Mouse (Mus musculus): ENCODE data around the gene Tnrc18. TPM values are rescaled to one million over a fixed set of nuclear protein-coding genes. Genes with fewer than 3 reads are reported as not detected.

The Tnrc18 gene
- polyA plus RNA-seq, 1 experiment from 2014 or later, result 18.2 TPM

DNA sequence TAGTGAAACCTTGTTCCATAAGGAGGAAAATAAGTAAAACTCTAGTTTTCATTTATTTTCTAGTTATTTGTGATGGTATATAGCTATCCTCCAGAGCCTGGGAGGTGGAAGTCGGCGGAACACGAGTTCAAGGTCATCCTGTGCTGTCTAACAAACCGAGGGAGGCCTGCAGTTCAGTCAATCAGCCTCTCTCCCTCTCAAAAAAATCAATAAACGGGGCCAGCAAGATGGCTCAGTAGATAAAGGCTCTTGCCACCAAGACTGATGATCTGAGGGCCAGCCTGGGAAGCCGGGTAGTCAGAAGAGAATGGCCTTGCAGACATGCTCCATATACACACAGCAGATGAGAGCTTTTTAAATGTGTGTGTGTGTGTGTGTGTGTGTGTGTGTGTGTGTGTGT is 6.6 kb upstream of the Tnrc18 start:
- WGBS, result 18% methylated on average over 6 of the region's 6 CpGs
- Histone ChIP-seq H3K27me3 (ENCODE audit: control insufficient read depth, insufficient read depth, low read depth, low read length) (no peaks in the 10 kb centered on the region), H3K4me3 (ENCODE audit: low read length) (peak overlapping the region; percentile 75), H3K9ac (ENCODE audit: low read length) (peak overlapping the region; percentile 93), H3K9me3 (ENCODE audit: control insufficient read depth, low read length) (no peaks in the 10 kb centered on the region), H3K27ac (ENCODE audit: low read length) (peak overlapping the region; percentile 100), H3K4me1 (replicated peaks; ENCODE audit: control insufficient read depth, insufficient read depth, low read length) (peaks cover 18% of the 10 kb centered on the region), H3K36me3 (ENCODE audit: control insufficient read depth, insufficient read depth, low read length) (no peaks in the 10 kb centered on the region), H3K4me2 (ENCODE audit: low read depth, low read length) (peak overlapping the region; percentile 71)
- ATAC-seq (ENCODE audit: low read depth), result no peak

DNA sequence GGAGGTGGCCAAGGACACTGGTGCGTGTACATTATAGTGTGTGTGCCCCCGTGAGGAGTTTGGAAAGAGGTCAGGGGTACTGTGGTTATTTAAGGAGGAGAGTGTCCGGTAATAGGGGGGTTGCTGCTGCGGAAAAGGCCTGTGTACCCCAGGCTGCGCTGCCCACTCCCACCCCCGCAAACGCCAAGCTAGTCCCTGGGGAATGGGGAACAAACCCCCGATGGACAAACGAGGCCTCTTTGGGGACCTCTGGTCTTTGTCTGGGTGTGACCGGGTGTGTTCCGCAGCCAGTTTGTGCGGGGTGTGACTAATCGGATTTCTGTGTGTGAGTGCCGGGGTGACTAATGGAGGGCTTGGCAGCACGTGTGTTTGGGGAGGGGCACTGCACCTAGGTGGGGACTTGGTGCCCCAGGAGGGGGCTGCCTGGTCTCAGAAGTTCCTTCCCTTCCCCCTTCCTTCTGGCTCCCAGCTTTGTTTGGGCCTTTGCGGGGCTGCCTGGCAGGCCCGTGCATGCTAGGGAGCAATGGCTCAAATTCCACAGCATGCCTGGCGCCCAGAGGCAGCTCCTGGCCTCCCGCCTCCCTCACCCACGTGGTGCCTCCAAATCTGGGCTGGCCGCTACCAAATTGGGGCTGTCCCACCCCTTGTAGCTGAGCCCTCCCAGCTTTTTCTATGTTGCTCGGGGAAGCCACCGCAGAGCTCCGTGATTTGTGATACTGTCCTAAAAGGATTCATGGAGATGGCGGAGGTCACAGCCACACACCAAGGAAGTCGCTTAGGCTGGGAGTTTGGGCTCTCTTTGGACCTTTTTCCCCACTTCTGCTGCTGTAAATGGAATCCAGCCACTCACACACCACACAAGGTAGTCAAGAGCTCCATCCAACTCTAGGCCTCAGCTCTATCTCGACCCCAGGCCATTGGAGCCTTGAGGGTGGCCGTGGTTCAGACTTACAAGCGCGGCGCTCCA is 5.9 kb upstream of the Tnrc18 start:
- peaks cover 18% of the 10 kb centered on the region for H3K4me1 ChIP-seq (replicated peaks; ENCODE audit: control insufficient read depth, insufficient read depth, low read length)
- peak; percentile 76 for ATAC-seq (ENCODE audit: low read depth)
- no peaks in the 10 kb centered on the region for H3K27me3 ChIP-seq (ENCODE audit: control insufficient read depth, insufficient read depth, low read depth, low read length)
- H3K9ac ChIP-seq (ENCODE audit: low read length), result peak overlapping the region; percentile 93
- H3K27ac ChIP-seq (ENCODE audit: low read length), result peak overlapping the region; percentile 100
- peak overlapping the region; percentile 71 for H3K4me2 ChIP-seq (ENCODE audit: low read depth, low read length)
- H3K4me3 ChIP-seq (ENCODE audit: low read length), result peak overlapping the region; percentile 75
- no peaks in the 10 kb centered on the region for H3K36me3 ChIP-seq (ENCODE audit: control insufficient read depth, insufficient read depth, low read length)
- 8% methylated on average over 31 of the region's 31 CpGs for WGBS
- no peaks in the 10 kb centered on the region for H3K9me3 ChIP-seq (ENCODE audit: control insufficient read depth, low read length)

DNA sequence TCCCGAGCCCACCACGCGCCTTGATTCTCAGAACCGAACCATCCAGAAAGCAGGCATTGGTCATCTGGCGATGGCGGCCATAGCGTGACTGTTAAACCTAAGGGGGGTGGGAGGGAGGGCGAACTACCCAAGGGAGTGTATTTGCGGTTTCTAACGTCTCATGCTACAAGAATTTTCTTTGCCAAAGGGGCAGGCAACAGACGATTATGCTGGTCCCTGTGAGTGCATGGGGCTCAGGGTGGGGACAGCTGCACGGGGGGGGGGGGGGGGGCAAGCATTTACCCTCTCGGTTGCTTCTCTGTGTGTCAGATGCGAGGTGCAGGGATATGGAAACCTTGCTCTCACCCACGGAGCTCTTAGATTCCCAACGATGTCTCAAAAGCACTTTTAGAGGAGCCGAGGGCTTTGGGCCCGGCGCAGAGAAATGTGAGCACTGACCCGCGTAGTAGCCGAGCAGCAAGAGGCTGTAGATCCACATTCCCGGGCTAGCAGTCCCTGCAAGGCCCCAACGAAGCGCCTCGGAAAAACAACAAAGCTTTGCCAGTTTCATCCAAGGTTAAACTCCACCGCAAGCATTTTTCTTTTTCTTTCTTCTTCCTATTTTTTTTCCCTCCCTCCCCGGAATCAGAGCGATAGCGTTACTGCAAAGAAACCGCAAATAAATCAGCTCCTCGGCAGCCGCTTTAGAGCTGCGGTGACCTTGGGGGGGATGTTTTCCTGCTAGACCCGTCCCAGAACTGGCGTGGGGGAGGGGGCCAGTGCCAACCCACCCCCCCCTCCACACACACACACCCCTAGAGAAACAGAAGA is 5.0 kb upstream of the Tnrc18 start:
- Histone ChIP-seq H3K4me1 (replicated peaks; ENCODE audit: control insufficient read depth, insufficient read depth, low read length) (peaks cover 18% of the 10 kb centered on the region), H3K27me3 (ENCODE audit: control insufficient read depth, insufficient read depth, low read depth, low read length) (no peaks in the 10 kb centered on the region), H3K27ac (ENCODE audit: low read length) (peak overlapping the region; percentile 100), H3K36me3 (ENCODE audit: control insufficient read depth, insufficient read depth, low read length) (no peaks in the 10 kb centered on the region), H3K9ac (ENCODE audit: low read length) (peak overlapping the region; percentile 93), H3K4me2 (ENCODE audit: low read depth, low read length) (peak overlapping the region; percentile 71), H3K4me3 (ENCODE audit: low read length) (peak overlapping the region; percentile 75), H3K9me3 (ENCODE audit: control insufficient read depth, low read length) (no peaks in the 10 kb centered on the region)
- WGBS, result 1% methylated on average over 35 of the region's 36 CpGs
- peak; percentile 0; the same call in 1 of the 2 replicates for ATAC-seq (ENCODE audit: low read depth)

DNA sequence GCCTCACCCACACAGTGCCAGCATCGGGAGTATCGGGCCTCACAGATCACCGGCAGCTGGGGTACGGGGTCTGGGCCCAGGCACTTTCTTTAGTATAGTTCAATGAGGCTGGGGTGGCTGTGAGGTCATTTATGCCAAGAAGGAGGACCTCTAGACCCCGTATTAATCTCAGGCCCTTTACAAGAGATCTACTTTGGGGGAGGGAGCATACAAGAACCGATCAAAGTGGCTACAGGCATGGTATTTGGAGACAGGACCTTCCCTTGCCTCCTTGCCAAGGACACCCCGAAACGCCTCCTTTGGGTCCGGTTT is 4.5 kb upstream of the Tnrc18 start:
- WGBS, result 0% methylated on average over 9 of the region's 9 CpGs

DNA sequence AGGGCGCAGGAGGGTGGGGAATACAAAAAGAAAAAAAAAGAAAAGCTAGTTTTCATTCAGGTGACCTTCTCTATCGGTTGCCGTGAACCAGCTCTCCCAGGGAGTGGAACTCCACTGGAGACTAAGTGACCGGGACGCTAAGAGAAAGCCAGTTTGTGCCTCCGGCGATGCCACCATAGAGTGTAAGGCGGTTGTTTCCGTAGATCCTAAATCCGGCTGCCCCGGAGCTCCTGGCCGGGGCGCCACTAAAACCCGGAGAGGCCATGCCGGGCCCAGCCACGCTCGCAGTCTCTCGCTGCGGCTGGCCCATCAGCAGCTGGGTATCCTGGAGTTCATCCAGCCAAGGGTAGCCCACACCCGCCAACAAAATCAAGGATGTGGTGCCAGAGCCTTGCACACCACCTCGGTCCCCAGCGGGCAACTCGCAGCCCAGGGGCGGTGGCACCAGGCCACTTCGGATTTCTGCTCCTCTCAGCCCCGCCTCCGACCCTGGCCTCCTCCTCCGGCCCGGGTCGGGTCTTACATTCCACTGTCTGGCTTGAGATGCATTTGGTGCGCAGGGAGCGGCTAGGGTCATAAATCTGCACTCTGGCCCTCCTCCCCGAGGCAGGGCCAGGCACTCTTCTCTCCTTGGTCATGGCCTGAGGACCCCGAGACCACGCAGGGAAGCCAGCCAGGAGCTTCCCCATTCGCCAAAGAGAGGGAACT is 4.0 kb upstream of the Tnrc18 start:
- H3K36me3 ChIP-seq (ENCODE audit: control insufficient read depth, insufficient read depth, low read length), result no peaks in the 10 kb centered on the region
- H3K9me3 ChIP-seq (ENCODE audit: control insufficient read depth, low read length), result no peaks in the 10 kb centered on the region
- H3K4me3 ChIP-seq (ENCODE audit: low read length), result peak overlapping the region; percentile 75
- H3K27me3 ChIP-seq (ENCODE audit: control insufficient read depth, insufficient read depth, low read depth, low read length), result no peaks in the 10 kb centered on the region
- H3K27ac ChIP-seq (ENCODE audit: low read length), result peak overlapping the region; percentile 100
- WGBS, result under 1% methylated on average over 36 of the region's 36 CpGs
- peak overlapping the region; percentile 93 for H3K9ac ChIP-seq (ENCODE audit: low read length)
- ATAC-seq (ENCODE audit: low read depth), result peak; percentile 51
- peak overlapping the region; percentile 71 for H3K4me2 ChIP-seq (ENCODE audit: low read depth, low read length)
- H3K4me1 ChIP-seq (replicated peaks; ENCODE audit: control insufficient read depth, insufficient read depth, low read length), result peaks cover 18% of the 10 kb centered on the region

More for the DNA sequence above, 4.5 kb upstream of the Tnrc18 start:
- Histone ChIP-seq H3K27me3 (ENCODE audit: control insufficient read depth, insufficient read depth, low read depth, low read length) (no peaks in the 10 kb centered on the region), H3K4me2 (ENCODE audit: low read depth, low read length) (peak overlapping the region; percentile 71), H3K36me3 (ENCODE audit: control insufficient read depth, insufficient read depth, low read length) (no peaks in the 10 kb centered on the region), H3K9me3 (ENCODE audit: control insufficient read depth, low read length) (no peaks in the 10 kb centered on the region), H3K9ac (ENCODE audit: low read length) (peak overlapping the region; percentile 93), H3K4me1 (replicated peaks; ENCODE audit: control insufficient read depth, insufficient read depth, low read length) (peaks cover 18% of the 10 kb centered on the region), H3K27ac (ENCODE audit: low read length) (peak overlapping the region; percentile 100), H3K4me3 (ENCODE audit: low read length) (peak overlapping the region; percentile 75)
- ATAC-seq (ENCODE audit: low read depth), result no peak

DNA sequence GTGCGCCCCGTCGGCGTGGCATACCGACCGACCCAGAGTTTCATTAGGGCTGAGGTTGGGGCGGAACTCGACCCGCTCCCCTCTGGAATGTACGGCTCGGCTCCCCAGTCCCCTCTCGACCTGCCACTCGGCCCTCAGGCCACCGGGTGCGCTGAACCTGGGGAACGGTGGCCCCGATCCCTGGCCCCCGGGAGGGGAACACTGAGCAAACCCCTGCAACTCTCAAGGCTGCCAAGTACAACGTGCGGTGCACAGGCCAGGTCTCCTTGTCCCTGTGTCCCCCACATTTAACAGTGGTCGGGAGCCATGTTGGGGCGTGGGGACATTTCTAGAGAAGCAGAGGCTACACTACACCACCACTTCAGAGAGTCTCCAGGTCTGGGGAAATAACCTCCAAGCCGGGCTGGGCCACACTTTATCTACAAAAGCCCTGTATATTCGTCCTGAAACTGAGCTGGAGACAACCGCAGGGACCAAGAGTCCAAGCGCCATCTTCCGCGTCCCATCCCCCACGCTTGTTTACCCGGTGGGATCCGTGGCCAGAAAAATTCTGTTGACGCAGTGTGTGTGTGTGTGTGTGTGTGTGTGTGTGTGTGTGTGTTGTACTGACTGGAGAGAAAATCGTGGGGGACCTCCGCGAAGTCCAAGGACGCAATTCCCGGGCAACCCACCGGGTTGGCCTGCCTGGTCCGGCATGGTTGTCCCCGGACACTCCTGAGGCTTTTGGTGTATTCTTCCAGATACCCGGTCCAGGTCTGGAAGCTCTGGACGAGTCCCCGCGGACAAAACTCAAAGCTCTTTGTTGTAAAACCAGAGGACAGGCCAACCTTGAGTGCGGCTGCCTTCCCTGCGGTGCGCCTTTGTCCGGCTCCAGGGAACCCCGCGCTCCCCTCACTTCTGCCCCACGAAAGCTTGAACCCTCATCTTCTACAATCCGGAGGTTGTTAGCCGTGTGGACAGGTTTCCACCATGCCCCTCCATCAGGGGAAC is 3.1 kb upstream of the Tnrc18 start:
- WGBS, result under 1% methylated on average over 53 of the region's 53 CpGs
- Histone ChIP-seq H3K4me2 (ENCODE audit: low read depth, low read length) (peak overlapping the region; percentile 71), H3K27me3 (ENCODE audit: control insufficient read depth, insufficient read depth, low read depth, low read length) (no peaks in the 10 kb centered on the region), H3K4me1 (replicated peaks; ENCODE audit: control insufficient read depth, insufficient read depth, low read length) (peaks cover 18% of the 10 kb centered on the region), H3K36me3 (ENCODE audit: control insufficient read depth, insufficient read depth, low read length) (no peaks in the 10 kb centered on the region), H3K27ac (ENCODE audit: low read length) (peak overlapping the region; percentile 100), H3K9me3 (ENCODE audit: control insufficient read depth, low read length) (no peaks in the 10 kb centered on the region), H3K9ac (ENCODE audit: low read length) (peak overlapping the region; percentile 93), H3K4me3 (ENCODE audit: low read length) (peak overlapping the region; percentile 75)
- no peak for ATAC-seq (ENCODE audit: low read depth)

DNA sequence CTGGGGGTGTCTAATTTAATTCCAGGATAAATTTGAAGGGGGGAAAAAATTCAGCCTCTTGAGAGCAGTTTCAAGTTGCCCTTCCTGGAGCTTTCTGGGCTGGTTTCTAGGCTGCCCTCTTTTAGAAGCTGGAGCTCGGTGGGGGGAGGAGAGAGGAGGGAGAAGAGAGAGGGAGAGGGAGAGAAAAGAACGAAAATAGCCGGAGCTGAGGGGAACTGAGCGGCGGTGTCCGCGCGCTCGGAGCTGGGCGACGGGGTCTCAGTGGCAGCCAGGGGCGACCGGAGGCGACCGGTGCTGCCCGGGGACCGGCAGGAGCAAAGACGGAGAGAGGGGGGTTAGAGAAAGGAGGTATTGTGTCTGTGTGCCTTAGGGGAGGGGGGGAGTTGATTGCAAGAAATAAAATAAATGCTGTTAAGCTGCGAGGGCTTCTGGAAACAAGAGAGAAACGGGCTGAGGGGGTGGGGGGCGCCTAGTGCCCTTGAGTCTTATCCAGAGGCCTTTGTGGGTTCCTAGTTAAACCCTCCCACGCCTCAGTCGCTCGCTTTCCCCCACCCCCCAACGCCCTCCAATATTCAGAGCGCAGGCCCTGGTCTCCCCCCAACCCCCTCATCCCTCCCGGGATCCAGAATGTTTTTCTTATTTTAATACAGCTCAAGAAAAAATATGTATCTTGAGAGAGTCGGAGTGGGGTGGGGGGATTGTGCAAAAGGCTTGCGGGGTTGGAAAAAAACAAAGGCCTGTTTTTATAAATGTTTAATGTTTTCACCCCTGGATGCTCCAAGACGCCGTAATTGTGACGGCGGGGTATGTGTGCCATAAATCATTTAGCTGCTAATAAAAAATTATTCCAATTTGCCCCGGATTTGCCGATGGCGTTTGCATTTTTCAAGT is 2.2 kb upstream of the Tnrc18 start:
- Histone ChIP-seq H3K9ac (ENCODE audit: low read length) (peak overlapping the region; percentile 93), H3K4me2 (ENCODE audit: low read depth, low read length) (peak overlapping the region; percentile 71), H3K36me3 (ENCODE audit: control insufficient read depth, insufficient read depth, low read length) (no peaks in the 10 kb centered on the region), H3K27ac (ENCODE audit: low read length) (peak overlapping the region; percentile 100), H3K4me3 (ENCODE audit: low read length) (peak overlapping the region; percentile 75), H3K27me3 (ENCODE audit: control insufficient read depth, insufficient read depth, low read depth, low read length) (no peaks in the 10 kb centered on the region), H3K4me1 (replicated peaks; ENCODE audit: control insufficient read depth, insufficient read depth, low read length) (peaks cover 13% of the 10 kb centered on the region), H3K9me3 (ENCODE audit: control insufficient read depth, low read length) (no peaks in the 10 kb centered on the region)
- ATAC-seq (ENCODE audit: low read depth), result peak; percentile 16; the same call in 1 of the 2 replicates
- WGBS, result under 1% methylated on average over 36 of the region's 36 CpGs

Measured in lung, embryonic 16.5 days (tissue).